Mouse (Mus musculus) MN1 (cell line): ENCODE results near the gene Mnd1.

Experiments
- DNase-seq: peaks from one replicate; pipeline ENCODE4 v3.0.0-alpha.2; 2016; ENCODE audit warnings: low spot score

Gene Mnd1

GRCm38 (mm10) chr3:84092875-84093274 is 62.7 kb downstream of the Mnd1 start:
- DNase-seq: no peak

- no peak for DNase-seq
Observed at GRCm38 (mm10) chr3:84090982-84091381, 64.6 kb downstream of the Mnd1 start.

- no peak for DNase-seq
Observed at GRCm38 (mm10) chr3:84086921-84087320, 68.7 kb downstream of the Mnd1 start.

GRCm38 (mm10) chr3:84086337-84086736 is 69.2 kb downstream of the Mnd1 start:
- no peak for DNase-seq

- DNase-seq: no peak
Observed at GRCm38 (mm10) chr3:84085429-84085828, 70.2 kb downstream of the Mnd1 start.

GRCm38 (mm10) chr3:84081208-84081722 is 74.3 kb downstream of the Mnd1 start:
- no peak for DNase-seq

GRCm38 (mm10) chr3:84080074-84080473 is 75.5 kb downstream of the Mnd1 start:
- no peak for DNase-seq

GRCm38 (mm10) chr3:84077505-84077904 is 78.1 kb downstream of the Mnd1 start:
- no peak for DNase-seq

- DNase-seq: no peak
Observed at GRCm38 (mm10) chr3:84076543-84077332, 78.8 kb downstream of the Mnd1 start.

- no peak for DNase-seq
Observed at GRCm38 (mm10) chr3:84075516-84075915, 80.1 kb downstream of the Mnd1 start.

- DNase-seq: no peak
Observed at GRCm38 (mm10) chr3:84074777-84075176, 80.8 kb downstream of the Mnd1 start.

GRCm38 (mm10) chr3:84071641-84072040 is 83.9 kb downstream of the Mnd1 start:
- DNase-seq: no peak

GRCm38 (mm10) chr3:84070811-84071210 is 84.8 kb downstream of the Mnd1 start:
- DNase-seq: no peak

GRCm38 (mm10) chr3:84068831-84069709 is 86.5 kb downstream of the Mnd1 start:
- no peak for DNase-seq

- no peak for DNase-seq
Observed at GRCm38 (mm10) chr3:84065825-84066224, 89.8 kb downstream of the Mnd1 start.

- DNase-seq: no peak
Observed at GRCm38 (mm10) chr3:84063369-84063914, 92.1 kb downstream of the Mnd1 start.

GRCm38 (mm10) chr3:84061523-84062453 is 93.8 kb downstream of the Mnd1 start:
- DNase-seq: no peak

- DNase-seq: no peak
Observed at GRCm38 (mm10) chr3:84060946-84061345, 94.6 kb downstream of the Mnd1 start.

- DNase-seq: no peak
Observed at GRCm38 (mm10) chr3:84060128-84060527, 95.5 kb downstream of the Mnd1 start.

- no peak for DNase-seq
Observed at GRCm38 (mm10) chr3:84059676-84060075, 95.9 kb downstream of the Mnd1 start.

- no peak for DNase-seq
Observed at GRCm38 (mm10) chr3:84059261-84059660, 96.3 kb downstream of the Mnd1 start.
